Mouse (Mus musculus) bone marrow, adult 2 months (tissue): Measurements from ENCODE around the gene Strn3. TPM values are rescaled to one million over a fixed set of nuclear protein-coding genes. Genes with fewer than 3 reads are reported as not detected.
A peak's percentile ranks its signal among the peaks of the same experiment; 100 is the strongest.

Experiments
- H3K27ac ChIP-seq: fragments of 200-500 bp; 2 replicates; pipeline ENCODE4 v1.5.1; 2012; ENCODE audit warnings: low read depth, mild to moderate bottlenecking, control low read depth, inconsistent platforms, low read length; ENCODE audit not compliant: control insufficient read depth, poor library complexity, insufficient read depth
- H3K4me1 ChIP-seq: fragments of 200-500 bp; 2 replicates; pipeline ENCODE4 v1.6.1; 2011; ENCODE audit warnings: low read length; ENCODE audit not compliant: control insufficient read depth, insufficient read depth
- H3K4me3 ChIP-seq: fragments of 200-500 bp; replicated peaks from 2 replicates; pipeline ENCODE3; 2011; ENCODE audit warnings: mild to moderate bottlenecking, low read depth, low read length, control low read depth; ENCODE audit not compliant: control insufficient read depth
- CTCF ChIP-seq: fragments of 200-500 bp; IDR thresholded peaks from 2 replicates; pipeline ENCODE4 v1.5.1; 2011; ENCODE audit warnings: low read length, control low read depth; ENCODE audit not compliant: control insufficient read depth, insufficient read depth
- POLR2A ChIP-seq: fragments of 200-500 bp; IDR thresholded peaks from 2 replicates; pipeline ENCODE4 v1.6.1; 2011; ENCODE audit warnings: low read depth, mild to moderate bottlenecking, control low read depth, low read length, borderline replicate concordance; ENCODE audit not compliant: control insufficient read depth
- WGBS: fragments of 180-500 bp; shearing (Covaris S2); methylation state at CpG from one replicate; pipeline ENCODE4 v1.1.7; 2018; 5-methylcytosine and 5-hydroxymethylcytosine counted together
- polyA plus RNA-seq: library from polyadenylated mRNA; stranded (reverse); fragments of >200 nt; gene quantifications from 2 replicates; pipeline ENCODE4 v1.2.4, GENCODE M21; 2011; ENCODE audit warnings: low replicate concordance; ENCODE audit not compliant: missing spikeins, insufficient read depth, insufficient read length

The Strn3 gene
- 13.7 and 19.4 TPM in 2 replicates for polyA plus RNA-seq

GRCm38 (mm10) chr12:51691845-51692632 is at the start of gene Strn3:
Gene Strn3 (minus strand): TSS chr12:51691897.
- peak within 1 kb of the TSS; percentile 86 for H3K4me3 ChIP-seq
- TF ChIP-seq POLR2A, result peak; percentile 88
- TF ChIP-seq CTCF, result no peak
- 0% methylated on average over 41 of the region's 56 CpGs for WGBS
- H3K4me1 ChIP-seq, result peaks cover 3% of the 10 kb centered on the region; the same call in 1 of the 2 replicates
- H3K27ac ChIP-seq, result peak within 1 kb of the TSS; percentile 99

GRCm38 (mm10) chr12:51736807-51737206 is 45.1 kb upstream of the Strn3 start:
- Histone ChIP-seq H3K4me3 (no peak overlapping the region), H3K4me1 (no peaks in the 10 kb centered on the region), H3K27ac (no peak overlapping the region)
- WGBS, result 83% methylated on average over 1 of the region's 1 CpGs
- no peak for TF ChIP-seq POLR2A
- no peak for TF ChIP-seq CTCF

- Histone ChIP-seq H3K27ac (no peak overlapping the region), H3K4me3 (no peak overlapping the region), H3K4me1 (no peaks in the 10 kb centered on the region)
- TF ChIP-seq POLR2A, result no peak
- TF ChIP-seq CTCF, result no peak
- 87% methylated on average over 3 of the region's 3 CpGs for WGBS
Measured at GRCm38 (mm10) chr12:51736381-51736780, 44.7 kb upstream of the Strn3 start.

- Histone ChIP-seq H3K27ac (no peak overlapping the region), H3K4me3 (no peak overlapping the region), H3K4me1 (no peaks in the 10 kb centered on the region)
- TF ChIP-seq POLR2A (no peak), CTCF (no peak)
- 73% methylated on average over 7 of the region's 7 CpGs for WGBS
Measured at GRCm38 (mm10) chr12:51735840-51736271, 44.2 kb upstream of the Strn3 start.

GRCm38 (mm10) chr12:51734605-51735211 is 43.0 kb upstream of the Strn3 start:
- TF ChIP-seq CTCF, result no peak
- TF ChIP-seq POLR2A, result no peak
- Histone ChIP-seq H3K4me3 (no peak overlapping the region), H3K4me1 (no peaks in the 10 kb centered on the region), H3K27ac (no peak overlapping the region)
- 86% methylated on average over 14 of the region's 14 CpGs for WGBS

GRCm38 (mm10) chr12:51729827-51730226 is 38.1 kb upstream of the Strn3 start:
- 94% methylated on average over 9 of the region's 9 CpGs for WGBS
- no peak for TF ChIP-seq CTCF
- no peak for TF ChIP-seq POLR2A
- no peak overlapping the region for H3K4me3 ChIP-seq
- no peak overlapping the region for H3K27ac ChIP-seq
- no peaks in the 10 kb centered on the region for H3K4me1 ChIP-seq

- no peak overlapping the region for H3K4me3 ChIP-seq
- H3K4me1 ChIP-seq, result no peaks in the 10 kb centered on the region
- WGBS, result 64% methylated on average over 11 of the region's 11 CpGs
- TF ChIP-seq CTCF (no peak), POLR2A (no peak)
- H3K27ac ChIP-seq, result no peak overlapping the region
Measured at GRCm38 (mm10) chr12:51729058-51729457, 37.4 kb upstream of the Strn3 start.

GRCm38 (mm10) chr12:51721836-51722235 is 30.1 kb upstream of the Strn3 start:
- TF ChIP-seq CTCF, result no peak
- TF ChIP-seq POLR2A, result no peak
- no peak overlapping the region for H3K4me3 ChIP-seq
- no peak overlapping the region for H3K27ac ChIP-seq
- no peaks in the 10 kb centered on the region for H3K4me1 ChIP-seq
- WGBS, result 93% methylated on average over 8 of the region's 8 CpGs
